Mouse (Mus musculus) right cerebral cortex, adult 18-20 months (tissue): ENCODE results near the gene Hapln4.
A peak's percentile ranks its signal among the peaks of the same experiment; 100 is the strongest.

Experiments
- DNase-seq: peaks from one replicate; pipeline ENCODE4 v3.0.0; 2022; ENCODE audit warnings: mixed read lengths

Gene Hapln4

GRCm38 (mm10) chr8:70100241-70100640, 17.0 kb downstream of the Hapln4 start:
- peak; percentile 76 for DNase-seq

- DNase-seq: no peak
Measured at GRCm38 (mm10) chr8:70104506-70104905, 21.2 kb downstream of the Hapln4 start.

GRCm38 (mm10) chr8:70104922-70105321, 21.7 kb downstream of the Hapln4 start:
- DNase-seq: no peak

- no peak for DNase-seq
Measured at GRCm38 (mm10) chr8:70110451-70110850, 27.2 kb downstream of the Hapln4 start.

- DNase-seq: no peak
Measured at GRCm38 (mm10) chr8:70111192-70111795, 28.0 kb downstream of the Hapln4 start.

GRCm38 (mm10) chr8:70112401-70113016, 29.3 kb downstream of the Hapln4 start:
- DNase-seq: no peak

- DNase-seq: no peak
Measured at GRCm38 (mm10) chr8:70114488-70114887, 31.2 kb downstream of the Hapln4 start.

- DNase-seq: no peak
Measured at GRCm38 (mm10) chr8:70114892-70115291, 31.6 kb downstream of the Hapln4 start.

- DNase-seq: no peak
Measured at GRCm38 (mm10) chr8:70117611-70118010, 34.4 kb downstream of the Hapln4 start.

GRCm38 (mm10) chr8:70118726-70119700, 35.8 kb downstream of the Hapln4 start:
- DNase-seq: peak; percentile 89

- DNase-seq: peak; percentile 88
Measured at GRCm38 (mm10) chr8:70120667-70121066, 37.4 kb downstream of the Hapln4 start, which contains the start of gene Ncan. TSS of gene Ncan (minus strand) at chr8:70120873.

GRCm38 (mm10) chr8:70122863-70123262, 39.6 kb downstream of the Hapln4 start:
- DNase-seq: no peak

GRCm38 (mm10) chr8:70124992-70125391, 41.7 kb downstream of the Hapln4 start:
- peak; percentile 68 for DNase-seq

- DNase-seq: no peak
Measured at GRCm38 (mm10) chr8:70128435-70128834, 45.2 kb downstream of the Hapln4 start.

GRCm38 (mm10) chr8:70129309-70129952, 46.2 kb downstream of the Hapln4 start:
- peak; percentile 79 for DNase-seq

- DNase-seq: no peak
Measured at GRCm38 (mm10) chr8:70130066-70130465, 46.8 kb downstream of the Hapln4 start.

GRCm38 (mm10) chr8:70131166-70131883, 48.1 kb downstream of the Hapln4 start, which contains the start of gene Nr2c2ap:
TSS of gene Nr2c2ap (plus strand) at chr8:70131333.
- DNase-seq: peak; percentile 83

GRCm38 (mm10) chr8:70134086-70134485, 50.8 kb downstream of the Hapln4 start:
- DNase-seq: no peak

- no peak for DNase-seq
Measured at GRCm38 (mm10) chr8:70134931-70135330, 51.7 kb downstream of the Hapln4 start.

GRCm38 (mm10) chr8:70136591-70136990, 53.3 kb downstream of the Hapln4 start:
- no peak for DNase-seq

GRCm38 (mm10) chr8:70137890-70138289, 54.6 kb downstream of the Hapln4 start:
- DNase-seq: no peak
